Mouse (Mus musculus): ENCODE results near the gene Zfp697. TPM values are rescaled to one million over a fixed set of nuclear protein-coding genes. Genes with fewer than 3 reads are reported as not detected.

Zfp697 gene
- polyA plus RNA-seq, 1 experiment from 2014 or later: 6.2 TPM

GRCm38 (mm10) chr3:98780921-98781320 is 398.7 kb downstream of the Zfp697 start:
- Histone ChIP-seq H3K27me3 (replicated peaks; ENCODE audit: control insufficient read depth, insufficient read depth, low read length) (no peaks in the 10 kb centered on the region), H3K4me2 (replicated peaks; ENCODE audit: low read depth) (no peak overlapping the region), H3K27ac (ENCODE audit: low read depth, low read length) (no peak overlapping the region), H3K4me1 (replicated peaks; ENCODE audit: control insufficient read depth, insufficient read depth, low read length) (peaks cover 4% of the 10 kb centered on the region; the same call in 1 of the 2 replicates), H3K4me3 (ENCODE audit: low read depth, low read length) (no peak overlapping the region), H3K9me3 (ENCODE audit: control insufficient read depth) (no peaks in the 10 kb centered on the region), H3K9ac (ENCODE audit: low read depth, low read length) (no peak overlapping the region), H3K36me3 (ENCODE audit: control insufficient read depth, insufficient read depth) (no peaks in the 10 kb centered on the region)
- no peak for TF ChIP-seq CTCF (IDR thresholded peaks at IDR 0.05; ENCODE audit: low read depth)
- no peak for ATAC-seq

GRCm38 (mm10) chr3:98782181-98782868 is 400.1 kb downstream of the Zfp697 start:
- no peak for TF ChIP-seq CTCF (IDR thresholded peaks at IDR 0.05; ENCODE audit: low read depth)
- ATAC-seq: peak; percentile 89
- H3K36me3 ChIP-seq (ENCODE audit: control insufficient read depth, insufficient read depth): no peaks in the 10 kb centered on the region
- H3K4me1 ChIP-seq (replicated peaks; ENCODE audit: control insufficient read depth, insufficient read depth, low read length): peaks cover 4% of the 10 kb centered on the region; the same call in 1 of the 2 replicates
- H3K9ac ChIP-seq (ENCODE audit: low read depth, low read length): no peak overlapping the region
- H3K4me3 ChIP-seq (ENCODE audit: low read depth, low read length): no peak overlapping the region
- no peaks in the 10 kb centered on the region for H3K9me3 ChIP-seq (ENCODE audit: control insufficient read depth)
- H3K27me3 ChIP-seq (replicated peaks; ENCODE audit: control insufficient read depth, insufficient read depth, low read length): no peaks in the 10 kb centered on the region
- H3K4me2 ChIP-seq (replicated peaks; ENCODE audit: low read depth): no peak overlapping the region
- H3K27ac ChIP-seq (ENCODE audit: low read depth, low read length): peak overlapping the region; percentile 67; the same call in 1 of the 2 replicates

GRCm38 (mm10) chr3:98786551-98786950 is 404.3 kb downstream of the Zfp697 start:
- no peak for TF ChIP-seq CTCF (IDR thresholded peaks at IDR 0.05; ENCODE audit: low read depth)
- H3K9ac ChIP-seq (ENCODE audit: low read depth, low read length): no peak overlapping the region
- no peak for ATAC-seq
- no peaks in the 10 kb centered on the region for H3K36me3 ChIP-seq (ENCODE audit: control insufficient read depth, insufficient read depth)
- no peak overlapping the region for H3K4me3 ChIP-seq (ENCODE audit: low read depth, low read length)
- no peak overlapping the region for H3K4me2 ChIP-seq (replicated peaks; ENCODE audit: low read depth)
- H3K4me1 ChIP-seq (replicated peaks; ENCODE audit: control insufficient read depth, insufficient read depth, low read length): peaks cover 4% of the 10 kb centered on the region; the same call in 1 of the 2 replicates
- WGBS: 71% methylated on average over 2 of the region's 2 CpGs
- no peak overlapping the region for H3K27ac ChIP-seq (ENCODE audit: low read depth, low read length)
- no peaks in the 10 kb centered on the region for H3K27me3 ChIP-seq (replicated peaks; ENCODE audit: control insufficient read depth, insufficient read depth, low read length)
- H3K9me3 ChIP-seq (ENCODE audit: control insufficient read depth): no peaks in the 10 kb centered on the region

Other genes starting within 250 kb of the Zfp697 start
- not detected in 2 replicates for gene Adam30, start 221.8 kb upstream of the Zfp697 start, polyA plus RNA-seq (2015; fragmentation: Nextera tagmentation; extraction: Ambion mirVana)
- 90.6 and 144 TPM in 2 replicates for gene Reg4, start 160.3 kb upstream of the Zfp697 start, polyA plus RNA-seq (2015; fragmentation: Nextera tagmentation; extraction: Ambion mirVana)
- gene Hmgcs2, start 102.0 kb upstream of the Zfp697 start, polyA plus RNA-seq (2015; fragmentation: Nextera tagmentation; extraction: Ambion mirVana): 649 and 754 TPM in 2 replicates
- gene Phgdh, start 42.5 kb upstream of the Zfp697 start, polyA plus RNA-seq (2015; fragmentation: Nextera tagmentation; extraction: Ambion mirVana): 89.9 and 93.7 TPM in 2 replicates
- not detected in 2 replicates for gene Gm4450, start 74.7 kb downstream of the Zfp697 start, polyA plus RNA-seq (2015; fragmentation: Nextera tagmentation; extraction: Ambion mirVana)
- not detected in 2 replicates for gene Hsd3b4, start 128.1 kb downstream of the Zfp697 start, polyA plus RNA-seq (2015; fragmentation: Nextera tagmentation; extraction: Ambion mirVana)
- not detected in 2 replicates for gene Gm10681, start 206.3 kb downstream of the Zfp697 start, polyA plus RNA-seq (2015; fragmentation: Nextera tagmentation; extraction: Ambion mirVana)
- not detected in 2 replicates for gene Hsd3b5, start 247.8 kb downstream of the Zfp697 start, polyA plus RNA-seq (2015; fragmentation: Nextera tagmentation; extraction: Ambion mirVana)

Data from intestine, postnatal 0 days (tissue).